ENCODE assay signal across 8 mouse cellular contexts in the genomic region with DNA sequence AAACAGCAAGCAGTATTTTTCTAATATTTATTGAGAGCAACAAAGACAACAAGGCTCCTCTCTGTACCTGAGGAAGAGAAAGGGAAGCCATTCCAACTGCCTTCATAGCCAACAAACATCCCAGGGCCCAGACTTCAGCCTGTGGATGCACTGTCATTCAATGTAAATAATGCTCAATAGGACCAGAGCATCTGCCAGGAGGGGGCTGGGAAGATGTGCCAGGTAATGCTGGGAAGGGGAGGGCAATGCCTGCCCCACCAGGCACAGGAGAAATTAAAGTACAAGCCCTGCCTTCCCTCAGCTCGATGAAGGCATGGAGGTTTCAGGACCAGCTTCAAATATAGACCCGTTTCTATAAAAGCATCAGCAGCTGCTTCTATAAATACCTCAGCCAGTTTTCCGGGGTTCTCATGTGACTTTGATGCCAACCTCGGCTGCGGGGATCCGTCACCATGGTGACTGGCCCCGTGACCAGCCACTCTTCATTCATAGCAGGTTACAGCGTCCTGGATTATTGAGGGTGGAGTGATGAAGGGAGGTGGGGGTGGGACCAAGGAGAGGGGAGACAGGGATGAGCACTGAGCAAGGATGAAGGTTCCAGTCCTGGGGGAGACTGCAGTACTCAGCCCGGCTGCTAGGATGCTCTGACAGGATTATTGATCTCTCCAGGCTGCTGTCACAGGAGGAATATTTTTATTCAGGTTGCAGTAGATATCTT. TPM values are rescaled to one million over a fixed set of nuclear protein-coding genes. Genes with fewer than 3 reads are reported as not detected.
DNase-seq lines count a peak whose midpoint lies in the region; ATAC-seq lines count a peak whose summit lies in the region.
"Had no signal": no experiment of that assay in that cellular context is flagged by ENCODE, and none has a peak within 500 bp of the region (broad histone marks: within the 10 kb centered on the region; RNA-seq: fewer than 3 reads in every experiment).

No protein-coding gene starts in this region.

- peaks cover 2% of the 10 kb centered on the region; the same call in 1 of the 2 replicates for H3K4me1 ChIP-seq in heart, embryonic 11.5 days (ENCODE audit: control insufficient read depth, insufficient read depth, low read length)

- intact Hi-C loops in left cerebral cortex, postnatal 10 days (cut with DNase I): no loop called here

- H3K4me3 ChIP-seq in heart, embryonic 11.5 days (ENCODE audit: low read depth, low read length): no peak overlapping the region

- no peak overlapping the region for H3K27ac ChIP-seq in heart, embryonic 11.5 days (ENCODE audit: low read depth, low read length)

- WGBS in heart, embryonic 11.5 days (ENCODE audit: insufficient replicate concordance): 25% methylated on average over 9 of the region's 9 CpGs

- no peaks in the 10 kb centered on the region for H3K36me3 ChIP-seq in heart, embryonic 11.5 days (ENCODE audit: control insufficient read depth, insufficient read depth, low read length)

- H3K27me3 ChIP-seq in heart, embryonic 11.5 days (ENCODE audit: control insufficient read depth, insufficient read depth, low read length): no peaks in the 10 kb centered on the region

- no peak overlapping the region for H3K9ac ChIP-seq in heart, embryonic 11.5 days (ENCODE audit: low read depth, low read length)

- H3K4me2 ChIP-seq in heart, embryonic 11.5 days: peak overlapping the region; percentile 48

- H3K9me3 ChIP-seq in heart, embryonic 11.5 days (replicated peaks; ENCODE audit: control insufficient read depth, low read length): no peaks in the 10 kb centered on the region

- peak; percentile 49; the same call in 1 of the 2 replicates for ATAC-seq in heart, embryonic 11.5 days (replicated peaks; ENCODE audit: insufficient number of reproducible peaks, low FRiP score, low TSS enrichment)

- peak; percentile 9 for DNase-seq in adrenal gland, postnatal 14 days
- peak; percentile 63 for DNase-seq in cerebellum, adult 8-10 months
- peak; percentile 78 to 88 for DNase-seq in left cerebral cortex, postnatal 10 days (ENCODE audit: extremely low spot score in 1 of 2, low spot score in 2 of 2)
- peak; percentile 91 to 96 for DNase-seq in right cerebral cortex, postnatal 10 days (ENCODE audit: low spot score in 2 of 2)
- DNase-seq in kidney, adult 8-10 months: no peak
- DNase-seq in lung, postnatal 4 days: no peak

RNA-seq across cellular contexts. Expression of a gene that starts 10.7 kb away (rescaled TPM):
- 3.1 and 3.3 TPM in 2 replicates for total RNA-seq in adrenal gland, postnatal 14 days (2021)
- polyA plus RNA-seq in heart, embryonic 11.5 days (2014; fragmentation: Nextera tagmentation; extraction: Ambion mirVana): 3.3 and 4.0 TPM in 2 replicates
- total RNA-seq in left cerebral cortex, postnatal 10 days (2021): 100 to 1,000 TPM; 258 to 262 TPM
- total RNA-seq: liver, adult 2 months had no signal

RNA-seq across cellular contexts. Expression of a gene that starts 26.3 kb away (rescaled TPM):
- total RNA-seq in adrenal gland, postnatal 14 days (2021): not detected in 2 replicates
- not detected in 2 replicates for polyA plus RNA-seq in heart, embryonic 11.5 days (2014; fragmentation: Nextera tagmentation; extraction: Ambion mirVana)
- total RNA-seq in left cerebral cortex, postnatal 10 days (2021): not detected
- total RNA-seq: liver, adult 2 months had no signal
- polyA plus RNA-seq: liver, adult 2 months had no signal

Comparison
In these comparisons a context has a peak if more than half of its experiments do, and no peak if none do; other contexts are left out.
1. DNase-seq: peak in adrenal gland, postnatal 14 days (single experiment), cerebellum, adult 8-10 months (single experiment), left cerebral cortex, postnatal 10 days (2 of 2) and right cerebral cortex, postnatal 10 days (2 of 2); none in kidney, adult 8-10 months (0 of 2) and lung, postnatal 4 days (0 of 2).
2. RNA of a gene that starts 10.7 kb away (total RNA-seq): 258 to 262 TPM in left cerebral cortex, postnatal 10 days; 3.1 to 3.3 TPM in adrenal gland, postnatal 14 days; every median in the first group is over 10 times any median in the second.